In the genomic region with DNA sequence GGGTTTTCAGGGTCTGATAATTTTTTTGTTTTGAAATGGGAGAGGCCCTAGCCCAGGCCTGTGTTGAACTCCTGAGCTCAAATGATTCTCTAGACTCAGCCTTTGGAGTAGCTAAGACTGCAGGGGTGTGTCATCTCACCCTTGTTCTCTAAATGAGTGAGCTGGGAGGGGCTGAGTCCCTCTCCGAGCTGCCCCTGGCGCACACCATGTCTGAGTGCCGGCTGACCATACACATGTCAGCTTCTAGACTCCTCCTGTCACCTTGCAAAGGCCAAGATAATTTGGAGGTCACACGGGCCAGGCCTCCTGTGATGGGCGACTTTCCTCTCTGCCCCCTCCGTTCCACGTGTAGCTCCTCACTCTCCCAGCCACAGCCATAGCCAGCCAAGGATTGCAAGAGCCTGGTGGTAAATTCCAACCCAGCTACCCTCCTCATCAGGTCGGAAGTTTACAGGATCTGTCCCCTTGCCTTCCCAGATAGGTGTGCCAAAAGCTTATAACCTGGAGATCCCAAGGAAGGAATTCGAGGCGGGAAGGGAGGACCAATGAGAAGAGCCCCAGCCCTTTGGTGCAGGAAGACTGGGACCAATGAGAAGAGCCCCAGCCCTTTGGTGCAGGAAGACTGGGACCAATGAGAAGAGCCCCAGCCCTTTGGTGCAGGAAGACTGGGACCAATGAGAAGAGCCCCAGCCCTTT, we compare ENCODE assay signal across 31 mouse cellular contexts. TPM values are rescaled to one million over a fixed set of nuclear protein-coding genes. Genes with fewer than 3 reads are reported as not detected.
A peak's percentile ranks its signal among the peaks of the same experiment; 100 is the strongest.
DNase-seq lines count a peak whose midpoint lies in the region; ATAC-seq lines count a peak whose summit lies in the region.
"Had no signal": no experiment of that assay in that cellular context is flagged by ENCODE, and none has a peak within 500 bp of the region (broad histone marks: within the 10 kb centered on the region; RNA-seq: fewer than 3 reads in every experiment).

No protein-coding gene starts in this region.

- H3K36me3 ChIP-seq in midbrain, embryonic 11.5 days (ENCODE audit: control insufficient read depth, insufficient read depth, low read length): no peaks in the 10 kb centered on the region
- no peaks in the 10 kb centered on the region for H3K36me3 ChIP-seq in midbrain, embryonic 15.5 days (replicated peaks)
- no peaks in the 10 kb centered on the region for H3K36me3 ChIP-seq in intestine, embryonic 15.5 days
- H3K36me3 ChIP-seq: G1E; heart, embryonic 15.5 days; hindbrain, embryonic 13.5 days; kidney, embryonic 15.5 days; stomach, embryonic 15.5 days had no signal

- peak; percentile 39 for DNase-seq in midbrain, embryonic 11.5 days (ENCODE audit: low spot score, missing footprints)
- DNase-seq in ES-CJ7 (ENCODE audit: low read depth, low spot score): peak; percentile 50
- DNase-seq in right cerebral cortex, postnatal 4 days: no peak
- DNase-seq in spleen, postnatal 14 days (ENCODE audit: low spot score in 2 of 2): no peak
- no peak for DNase-seq in ovary, adult 18-20 months (ENCODE audit: low spot score)
- DNase-seq: adrenal gland, postnatal 25 days; cerebellum, adult 18-20 months; cerebellum, postnatal 10 days; gastrocnemius, postnatal 10 days; heart, postnatal 4 days; kidney, adult 18-20 months; kidney, postnatal 36 days; left cerebral cortex, postnatal 4 days; liver; lung, embryonic 14.5 days; lung, postnatal 14 days; right cerebral cortex, adult 18-20 months; thymus, adult 2 months; thymus, postnatal 36 days had no signal

- H3K27me3 ChIP-seq in midbrain, embryonic 11.5 days (ENCODE audit: control insufficient read depth, insufficient read depth, low read length): no peaks in the 10 kb centered on the region
- H3K27me3 ChIP-seq in midbrain, embryonic 15.5 days (replicated peaks): no peaks in the 10 kb centered on the region
- no peaks in the 10 kb centered on the region for H3K27me3 ChIP-seq in intestine, embryonic 15.5 days (replicated peaks)
- H3K27me3 ChIP-seq: forebrain, embryonic 13.5 days; hindbrain, embryonic 13.5 days; kidney, embryonic 15.5 days; stomach, embryonic 15.5 days had no signal

- no peak for ATAC-seq in midbrain, embryonic 11.5 days (ENCODE audit: low FRiP score)
- ATAC-seq in midbrain, embryonic 15.5 days (replicated peaks): no peak
- ATAC-seq in intestine, embryonic 15.5 days: peak; percentile 62; the same call in 1 of the 2 replicates
- ATAC-seq: forebrain, embryonic 13.5 days; midbrain, embryonic 16.5 days had no signal

- no peak overlapping the region for H3K27ac ChIP-seq in midbrain, embryonic 11.5 days (ENCODE audit: low read depth, low read length)
- no peak overlapping the region for H3K27ac ChIP-seq in midbrain, embryonic 15.5 days
- no peak overlapping the region for H3K27ac ChIP-seq in intestine, embryonic 15.5 days
- H3K27ac ChIP-seq: forebrain, embryonic 13.5 days; heart, embryonic 15.5 days; hindbrain, embryonic 13.5 days; kidney, embryonic 15.5 days; layer of hippocampus, adult 2 months; liver, embryonic 14.5 days; stomach, embryonic 15.5 days had no signal

- no peaks in the 10 kb centered on the region; the same call in 1 of the 2 replicates for H3K4me1 ChIP-seq in midbrain, embryonic 11.5 days (ENCODE audit: control insufficient read depth, insufficient read depth, low read length)
- H3K4me1 ChIP-seq in midbrain, embryonic 15.5 days: peaks cover 5% of the 10 kb centered on the region; the same call in 1 of the 2 replicates
- H3K4me1 ChIP-seq in intestine, embryonic 15.5 days (replicated peaks): peaks cover 7% of the 10 kb centered on the region; the same call in 1 of the 2 replicates
- H3K4me1 ChIP-seq: stomach, embryonic 15.5 days had no signal

- H3K9ac ChIP-seq in midbrain, embryonic 11.5 days (ENCODE audit: low read length): no peak overlapping the region
- H3K9ac ChIP-seq in midbrain, embryonic 15.5 days: no peak overlapping the region
- H3K9ac ChIP-seq in intestine, embryonic 15.5 days: no peak overlapping the region
- H3K9ac ChIP-seq: forebrain, embryonic 13.5 days; heart, embryonic 15.5 days; hindbrain, embryonic 13.5 days; kidney, embryonic 15.5 days; liver, embryonic 14.5 days; lung, embryonic 14.5 days; stomach, embryonic 15.5 days had no signal

- no peak overlapping the region for H3K4me3 ChIP-seq in midbrain, embryonic 11.5 days (ENCODE audit: low read depth, low read length)
- H3K4me3 ChIP-seq in midbrain, embryonic 15.5 days: no peak overlapping the region
- no peak overlapping the region for H3K4me3 ChIP-seq in intestine, embryonic 15.5 days (replicated peaks)
- H3K4me3 ChIP-seq: erythroblast, embryonic 14.5 days; forebrain, embryonic 13.5 days; heart, embryonic 15.5 days; hindbrain, embryonic 13.5 days; kidney, embryonic 15.5 days; layer of hippocampus, adult 2 months; stomach, embryonic 15.5 days had no signal

- H3K9me3 ChIP-seq in midbrain, embryonic 11.5 days (ENCODE audit: control insufficient read depth, low read length): no peaks in the 10 kb centered on the region
- no peaks in the 10 kb centered on the region for H3K9me3 ChIP-seq in midbrain, embryonic 15.5 days
- H3K9me3 ChIP-seq in intestine, embryonic 15.5 days: no peaks in the 10 kb centered on the region
- H3K9me3 ChIP-seq: forebrain, embryonic 13.5 days; G1E; heart, embryonic 15.5 days; hindbrain, embryonic 13.5 days; kidney, embryonic 15.5 days; stomach, embryonic 15.5 days had no signal

- H3K4me2 ChIP-seq in midbrain, embryonic 11.5 days: no peak overlapping the region
- no peak overlapping the region for H3K4me2 ChIP-seq in midbrain, embryonic 15.5 days
- no peak overlapping the region for H3K4me2 ChIP-seq in intestine, embryonic 15.5 days (replicated peaks)
- H3K4me2 ChIP-seq: forebrain, embryonic 13.5 days; heart, embryonic 15.5 days; hindbrain, embryonic 13.5 days; kidney, embryonic 15.5 days; lung, embryonic 14.5 days; stomach, embryonic 15.5 days had no signal

- WGBS in midbrain, embryonic 11.5 days: 78% methylated on average over 10 of the region's 10 CpGs
- WGBS in midbrain, embryonic 15.5 days: 76% methylated on average over 10 of the region's 10 CpGs
- 74% methylated on average over 10 of the region's 10 CpGs for WGBS in intestine, embryonic 15.5 days

RNA-seq across cellular contexts. Expression of gene Slco2a1, which starts 26.3 kb away (rescaled TPM):
- 0.31 and 0.54 TPM in 2 replicates for polyA plus RNA-seq in midbrain, embryonic 11.5 days (2014; fragmentation: Nextera tagmentation; extraction: Ambion mirVana)
- 3.0 and 3.5 TPM in 2 replicates for polyA plus RNA-seq in midbrain, embryonic 15.5 days (2015; fragmentation: Nextera tagmentation; extraction: Ambion mirVana)
- 11.3 and 11.7 TPM in 2 replicates for polyA plus RNA-seq in intestine, embryonic 15.5 days (2015; fragmentation: Nextera tagmentation; extraction: Ambion mirVana)

Comparison
In these comparisons a context has a peak if more than half of its experiments do, and no peak if none do; other contexts are left out.
1. DNase-seq: peak in midbrain, embryonic 11.5 days (single experiment) and ES-CJ7 (single experiment); none in right cerebral cortex, postnatal 4 days (single experiment), spleen, postnatal 14 days (0 of 2) and ovary, adult 18-20 months (single experiment).